In genomic region chr7:110555260-110555659, GRCm38 (mm10) we compare ENCODE assay signal across 22 mouse cellular contexts. TPM values are rescaled to one million over a fixed set of nuclear protein-coding genes. Genes with fewer than 3 reads are reported as not detected.
A peak's percentile ranks its signal among the peaks of the same experiment; 100 is the strongest.
DNase-seq lines count a peak whose midpoint lies in the region; ATAC-seq and TF ChIP-seq lines count a peak whose summit lies in the region.
"Had no signal": no experiment of that assay in that cellular context is flagged by ENCODE, and none has a peak within 500 bp of the region (broad histone marks: within the 10 kb centered on the region; RNA-seq: fewer than 3 reads in every experiment).

No protein-coding gene starts in this region.

- H3K9me3 ChIP-seq in liver, embryonic 11.5 days (ENCODE audit: control insufficient read depth, low read length): no peaks in the 10 kb centered on the region
- H3K9me3 ChIP-seq: forebrain, embryonic 13.5 days; kidney, embryonic 15.5 days; limb, embryonic 10.5 days had no signal

- no peaks in the 10 kb centered on the region; the same call in 1 of the 2 replicates for H3K4me1 ChIP-seq in embryonic fibroblast, embryonic 13.5 days (ENCODE audit: control insufficient read depth, insufficient read depth, low read length)
- H3K4me1 ChIP-seq in liver, embryonic 11.5 days (replicated peaks; ENCODE audit: control insufficient read depth, insufficient read depth, low read length): no peaks in the 10 kb centered on the region
- H3K4me1 ChIP-seq: forebrain, embryonic 13.5 days had no signal

- no peak overlapping the region for H3K9ac ChIP-seq in liver, embryonic 11.5 days (ENCODE audit: low read depth, low read length)
- H3K9ac ChIP-seq: forebrain, embryonic 13.5 days; hindbrain, embryonic 14.5 days; kidney, embryonic 15.5 days had no signal

- no peak for ATAC-seq in liver, embryonic 11.5 days (replicated peaks; ENCODE audit: low FRiP score)
- ATAC-seq: forebrain, embryonic 13.5 days; midbrain, embryonic 16.5 days had no signal

- no peak overlapping the region for H3K4me3 ChIP-seq in embryonic fibroblast, embryonic 13.5 days (ENCODE audit: insufficient read depth, low read length)
- no peak overlapping the region for H3K4me3 ChIP-seq in liver, embryonic 11.5 days (ENCODE audit: low read depth, low read length)
- H3K4me3 ChIP-seq: erythroblast, embryonic 14.5 days; forebrain, embryonic 13.5 days; heart, adult 2 months; kidney, embryonic 15.5 days; limb, embryonic 10.5 days had no signal

- H3K4me2 ChIP-seq in liver, embryonic 11.5 days: no peak overlapping the region
- H3K4me2 ChIP-seq: forebrain, embryonic 13.5 days; hindbrain, embryonic 14.5 days; kidney, embryonic 15.5 days had no signal

- no peak for TF ChIP-seq POLR2A in embryonic fibroblast, embryonic 13.5 days (IDR thresholded peaks at IDR 0.05; ENCODE audit: low read depth, low read length)

- H3K27ac ChIP-seq in embryonic fibroblast, embryonic 13.5 days (ENCODE audit: insufficient read depth, low read length): peak overlapping the region; percentile 52; the same call in 1 of the 2 replicates
- H3K27ac ChIP-seq in liver, embryonic 11.5 days (ENCODE audit: low read depth, low read length): no peak overlapping the region
- H3K27ac ChIP-seq: forebrain, embryonic 13.5 days; heart, adult 2 months; hindbrain, embryonic 14.5 days; kidney, embryonic 15.5 days; limb, embryonic 10.5 days had no signal

- no peak for TF ChIP-seq CTCF in embryonic fibroblast, embryonic 13.5 days (IDR thresholded peaks at IDR 0.05; ENCODE audit: borderline replicate concordance, insufficient read depth, low read length)

- 74% methylated on average over 1 of the region's 1 CpGs for WGBS in liver, embryonic 11.5 days

- DNase-seq in frontal cortex, postnatal 36 days (ENCODE audit: low spot score in 2 of 2): peak; percentile 15 to 36
- DNase-seq in frontal cortex, postnatal 25 days (ENCODE audit: low spot score in 2 of 2): no peak
- peak; percentile 43 for DNase-seq in right cerebral cortex, adult 18-20 months
- no peak for DNase-seq in right cerebral cortex, postnatal 4 days
- no peak for DNase-seq in liver, embryonic 11.5 days (ENCODE audit: low spot score)
- no peak for DNase-seq in thymus, postnatal 25 days
- DNase-seq: B cell, adult 2 months; cerebellum, adult 9-11 months; gastrocnemius, postnatal 10 days; heart, adult 2 months; heart, postnatal 36 days; kidney, postnatal 4 days; lung, adult 2 months; lung, postnatal 36 days; thymus, postnatal 4 days had no signal

- no peaks in the 10 kb centered on the region for H3K27me3 ChIP-seq in liver, embryonic 11.5 days (replicated peaks; ENCODE audit: control insufficient read depth, insufficient read depth, low read length)
- H3K27me3 ChIP-seq: forebrain, embryonic 13.5 days; kidney, embryonic 15.5 days had no signal

- no peaks in the 10 kb centered on the region for H3K36me3 ChIP-seq in liver, embryonic 11.5 days (ENCODE audit: control insufficient read depth, insufficient read depth, low read length)

RNA-seq across cellular contexts. Expression of gene Sbf2, which starts 59.5 kb away (rescaled TPM):
- polyA plus RNA-seq in embryonic fibroblast, embryonic 13.5 days (2011; ENCODE audit: insufficient read length, low read depth, missing spikeins): 55.5 and 66.2 TPM in 2 replicates
- polyA plus RNA-seq in liver, embryonic 11.5 days (2014; fragmentation: Nextera tagmentation; extraction: Ambion mirVana): 13.8 and 14.6 TPM in 2 replicates
- polyA plus RNA-seq: erythroblast, embryonic 14.5 days had no signal

Comparison
In these comparisons a context has a peak if more than half of its experiments do, and no peak if none do; other contexts are left out.
1. DNase-seq: peak in frontal cortex, postnatal 36 days (2 of 2) and right cerebral cortex, adult 18-20 months (single experiment); none in frontal cortex, postnatal 25 days (0 of 2), right cerebral cortex, postnatal 4 days (single experiment), liver, embryonic 11.5 days (single experiment) and thymus, postnatal 25 days (single experiment).